Mouse (Mus musculus): ENCODE data around the gene Atrx.

- no peak for TF ChIP-seq CTCF (IDR thresholded peaks at IDR 0.05; ENCODE audit: borderline replicate concordance, control insufficient read depth, extremely low read depth, insufficient read depth, low read length, poor library complexity)
- no peak for TF ChIP-seq POLR2A (IDR thresholded peaks at IDR 0.05; ENCODE audit: control insufficient read depth, extremely low read depth, insufficient read depth, low read length, poor library complexity)
Measured at GRCm38 (mm10) chrX:105762847-105763527, 166.2 kb downstream of the Atrx start.

Data from thymus, adult 2 months (tissue).